Mouse (Mus musculus) stomach, embryonic 14.5 days (tissue): ENCODE results near the gene Tbc1d30. TPM values are rescaled to one million over a fixed set of nuclear protein-coding genes. Genes with fewer than 3 reads are reported as not detected.
A peak's percentile ranks its signal among the peaks of the same experiment; 100 is the strongest.

ENCODE experiments used
- ATAC-seq: fragments of 200-750 bp; cut with Nextera tagmentation; 2 replicates; pipeline ENCODE4 v1.8.0; 2017; ENCODE audit warnings: low read depth, moderate TSS enrichment; ENCODE audit not compliant: insufficient number of reproducible peaks, insufficient read depth, low FRiP score
- H3K27ac ChIP-seq: fragments of 300-500 bp; sonication (generic); 2 replicates; pipeline ENCODE4 v1.5.1; 2014; ENCODE audit warnings: mild to moderate bottlenecking, low read length, moderate library complexity, mixed read lengths
- H3K27me3 ChIP-seq: fragments of 300-500 bp; sonication (generic); 2 replicates; pipeline ENCODE4 v1.6.1; 2014; ENCODE audit warnings: low read length, control low read depth, mixed read lengths; ENCODE audit not compliant: control insufficient read depth, insufficient read depth
- H3K36me3 ChIP-seq: fragments of 300-500 bp; sonication (generic); 2 replicates; pipeline ENCODE4 v1.6.1; 2014; ENCODE audit warnings: mild to moderate bottlenecking, control low read depth, low read length, moderate library complexity, mixed read lengths; ENCODE audit not compliant: control insufficient read depth, insufficient read depth
- H3K4me1 ChIP-seq: fragments of 300-500 bp; sonication (generic); 2 replicates; pipeline ENCODE4 v1.6.1; 2014; ENCODE audit warnings: low read length, control low read depth, mixed read lengths; ENCODE audit not compliant: control insufficient read depth, insufficient read depth
- H3K4me2 ChIP-seq: fragments of 300-500 bp; sonication (generic); replicated peaks from 2 replicates; pipeline ENCODE4 v1.6.1; 2014; ENCODE audit warnings: low read depth, low read length, control low read depth
- H3K4me3 ChIP-seq: fragments of 300-500 bp; sonication (generic); 2 replicates; pipeline ENCODE4 v1.5.1; 2014; ENCODE audit warnings: low read depth, low read length, control low read depth
- H3K9ac ChIP-seq: fragments of 300-500 bp; sonication (generic); replicated peaks from 2 replicates; pipeline ENCODE4 v1.6.1; 2014; ENCODE audit warnings: low read depth, mild to moderate bottlenecking, control low read depth, low read length, moderate library complexity, mixed read lengths
- H3K9me3 ChIP-seq: fragments of 300-500 bp; sonication (generic); 2 replicates; pipeline ENCODE4 v1.6.1; 2016; ENCODE audit warnings: low read depth, low read length, control low read depth; ENCODE audit not compliant: control insufficient read depth
- WGBS: fragments of 180-500 bp; shearing (Covaris S2); extraction: QIAGEN DNeasy Blood & Tissue Kit; methylation state at CpG from one replicate; pipeline ENCODE4 v1.1.7; 2014; 5-methylcytosine and 5-hydroxymethylcytosine counted together
- polyA plus RNA-seq: library from polyadenylated mRNA; unstranded; fragments of >200 nt; fragmentation: Nextera tagmentation; extraction: Ambion mirVana; gene quantifications from 2 replicates; pipeline ENCODE4 v1.2.1, GENCODE M21; 2014

Tbc1d30 gene
- polyA plus RNA-seq, 1 experiment from 2014 or later: 6.1 TPM

- ATAC-seq: no peak
- Histone ChIP-seq H3K27me3 (no peaks in the 10 kb centered on the region), H3K36me3 (no peaks in the 10 kb centered on the region), H3K9ac (no peak overlapping the region), H3K4me3 (no peak overlapping the region), H3K9me3 (no peaks in the 10 kb centered on the region; the same call in 1 of the 2 replicates), H3K4me1 (no peaks in the 10 kb centered on the region), H3K4me2 (no peak overlapping the region), H3K27ac (no peak overlapping the region)
- 68% methylated on average over 3 of the region's 3 CpGs for WGBS
These were observed 16.5 kb downstream of the Tbc1d30 start for GRCm38 (mm10) chr10:121334576-121334975.

- H3K9ac ChIP-seq: no peak overlapping the region
- no peak for ATAC-seq
- no peak overlapping the region for H3K4me2 ChIP-seq
- H3K27me3 ChIP-seq: no peaks in the 10 kb centered on the region
- H3K36me3 ChIP-seq: no peaks in the 10 kb centered on the region
- H3K9me3 ChIP-seq: peaks cover 2% of the 10 kb centered on the region; the same call in 1 of the 2 replicates
- H3K27ac ChIP-seq: no peak overlapping the region
- 17% methylated on average over 7 of the region's 7 CpGs for WGBS
- no peaks in the 10 kb centered on the region for H3K4me1 ChIP-seq
- H3K4me3 ChIP-seq: no peak overlapping the region
These were observed 20.1 kb downstream of the Tbc1d30 start for GRCm38 (mm10) chr10:121330940-121331339.

GRCm38 (mm10) chr10:121329586-121329985 lies 21.5 kb downstream of the Tbc1d30 start:
- ATAC-seq: no peak
- WGBS: 65% methylated on average over 4 of the region's 4 CpGs

GRCm38 (mm10) chr10:121326167-121326566 lies 24.9 kb downstream of the Tbc1d30 start:
- Histone ChIP-seq H3K9ac (no peak overlapping the region), H3K4me3 (no peak overlapping the region), H3K9me3 (peaks cover 2% of the 10 kb centered on the region; the same call in 1 of the 2 replicates), H3K4me1 (no peaks in the 10 kb centered on the region), H3K27me3 (no peaks in the 10 kb centered on the region), H3K27ac (no peak overlapping the region), H3K4me2 (no peak overlapping the region), H3K36me3 (no peaks in the 10 kb centered on the region)
- no peak for ATAC-seq

More at GRCm38 (mm10) chr10:121329586-121329985, 21.5 kb downstream of the Tbc1d30 start:
- no peak overlapping the region for H3K4me2 ChIP-seq
- H3K36me3 ChIP-seq: no peaks in the 10 kb centered on the region
- H3K9me3 ChIP-seq: peaks cover 2% of the 10 kb centered on the region; the same call in 1 of the 2 replicates
- H3K27me3 ChIP-seq: no peaks in the 10 kb centered on the region
- H3K9ac ChIP-seq: no peak overlapping the region
- H3K27ac ChIP-seq: no peak overlapping the region
- no peaks in the 10 kb centered on the region for H3K4me1 ChIP-seq
- H3K4me3 ChIP-seq: no peak overlapping the region

GRCm38 (mm10) chr10:121323493-121323892 lies 27.6 kb downstream of the Tbc1d30 start:
- H3K4me1 ChIP-seq: no peaks in the 10 kb centered on the region
- no peaks in the 10 kb centered on the region for H3K36me3 ChIP-seq
- no peaks in the 10 kb centered on the region for H3K27me3 ChIP-seq
- no peak for ATAC-seq
- no peak overlapping the region for H3K9ac ChIP-seq
- peaks cover 2% of the 10 kb centered on the region; the same call in 1 of the 2 replicates for H3K9me3 ChIP-seq
- no peak overlapping the region for H3K4me2 ChIP-seq
- WGBS: 85% methylated on average over 7 of the region's 7 CpGs
- H3K4me3 ChIP-seq: no peak overlapping the region
- no peak overlapping the region for H3K27ac ChIP-seq

GRCm38 (mm10) chr10:121318397-121318950 lies 32.6 kb downstream of the Tbc1d30 start:
- H3K36me3 ChIP-seq: no peaks in the 10 kb centered on the region
- no peaks in the 10 kb centered on the region for H3K27me3 ChIP-seq
- ATAC-seq: no peak
- H3K4me2 ChIP-seq: no peak overlapping the region
- no peak overlapping the region for H3K9ac ChIP-seq
- H3K4me1 ChIP-seq: no peaks in the 10 kb centered on the region
- no peak overlapping the region for H3K4me3 ChIP-seq
- WGBS: 82% methylated on average over 7 of the region's 7 CpGs
- no peak overlapping the region for H3K27ac ChIP-seq
- no peaks in the 10 kb centered on the region for H3K9me3 ChIP-seq

- Histone ChIP-seq H3K9me3 (no peaks in the 10 kb centered on the region), H3K4me3 (no peak overlapping the region), H3K9ac (no peak overlapping the region), H3K4me2 (no peak overlapping the region), H3K4me1 (no peaks in the 10 kb centered on the region), H3K27ac (no peak overlapping the region), H3K27me3 (no peaks in the 10 kb centered on the region), H3K36me3 (no peaks in the 10 kb centered on the region)
- no peak for ATAC-seq
- WGBS: 84% methylated on average over 10 of the region's 10 CpGs
These were observed 34.7 kb downstream of the Tbc1d30 start for GRCm38 (mm10) chr10:121316361-121316760.

GRCm38 (mm10) chr10:121315321-121316283 lies 35.5 kb downstream of the Tbc1d30 start:
- no peak overlapping the region for H3K27ac ChIP-seq

More at GRCm38 (mm10) chr10:121315321-121316283, 35.5 kb downstream of the Tbc1d30 start:
- ATAC-seq: no peak
- Histone ChIP-seq H3K27me3 (peaks cover 2% of the 10 kb centered on the region; the same call in 1 of the 2 replicates), H3K4me3 (no peak overlapping the region), H3K4me2 (peak overlapping the region; percentile 8), H3K4me1 (0 out of 2 replicates have a peak, but pooled peaks cover 3% of the 10 kb centered on the region), H3K9me3 (no peaks in the 10 kb centered on the region), H3K9ac (no peak overlapping the region), H3K36me3 (no peaks in the 10 kb centered on the region)
- 32% methylated on average over 27 of the region's 27 CpGs for WGBS
